16 mouse cellular contexts compared by ENCODE assay signal in genomic region chr7:81688378-81688777, GRCm38 (mm10). TPM values are rescaled to one million over a fixed set of nuclear protein-coding genes. Genes with fewer than 3 reads are reported as not detected.
DNase-seq lines count a peak whose midpoint lies in the region; ATAC-seq and TF ChIP-seq lines count a peak whose summit lies in the region.
"Had no signal": no experiment of that assay in that cellular context is flagged by ENCODE, and none has a peak within 500 bp of the region (broad histone marks: within the 10 kb centered on the region; RNA-seq: fewer than 3 reads in every experiment).

No protein-coding gene starts in this region.

- no peak for ATAC-seq in heart, embryonic 14.5 days (ENCODE audit: insufficient number of reproducible peaks, insufficient read depth, low FRiP score, low read depth)
- peak; percentile 51; the same call in 1 of the 2 replicates for ATAC-seq in stomach, embryonic 15.5 days (ENCODE audit: insufficient read depth, low FRiP score, low read depth)
- no peak for ATAC-seq in stomach, postnatal 0 days (ENCODE audit: low FRiP score, low TSS enrichment)
- peak; percentile 78 for ATAC-seq in intestine, postnatal 0 days
- ATAC-seq in stomach, embryonic 16.5 days (ENCODE audit: insufficient read depth, low FRiP score): peak; percentile 27
- ATAC-seq in activated CD4-positive, CD25-positive, alpha-beta regulatory T cell, adult 4 months: no peak
- ATAC-seq: inflammation-experienced regulatory T-cells, adult 6 months; Patski had no signal

- intact Hi-C loops in heart, postnatal 14 days (cut with DNase I): loop anchor here (2.0 kb wide), 1 partner anchor 18 kb away; the partner anchor contains the start of gene Homer2

- TF ChIP-seq EP300 in stomach, postnatal 0 days (optimal IDR thresholded peaks at IDR 0.05): no peak

- H3K27ac ChIP-seq in heart, embryonic 14.5 days (replicated peaks in 1 of 2; ENCODE audit: control insufficient read depth in 1 of 2, insufficient read depth in 1 of 2, low read depth in 2 of 2, low read length in 2 of 2): peak overlapping the region; percentile 77 to 81
- peak overlapping the region; percentile 82; the same call in 1 of the 2 replicates for H3K27ac ChIP-seq in stomach, embryonic 15.5 days
- no peak overlapping the region for H3K27ac ChIP-seq in stomach, postnatal 0 days (replicated peaks)
- peak overlapping the region; percentile 83 for H3K27ac ChIP-seq in intestine, postnatal 0 days (ENCODE audit: low read depth, low read length)
- peak overlapping the region; percentile 72 for H3K27ac ChIP-seq in stomach, embryonic 16.5 days (ENCODE audit: low read length)

- no peak for TF ChIP-seq CTCF in stomach, postnatal 0 days (IDR thresholded peaks at IDR 0.05; ENCODE audit: low read depth)
- TF ChIP-seq CTCF in intestine, postnatal 0 days (IDR thresholded peaks at IDR 0.05; ENCODE audit: low read depth): no peak

- H3K27me3 ChIP-seq in heart, embryonic 14.5 days (ENCODE audit: control insufficient read depth, insufficient read depth, low read length): no peaks in the 10 kb centered on the region
- no peaks in the 10 kb centered on the region for H3K27me3 ChIP-seq in stomach, embryonic 15.5 days (replicated peaks)
- no peaks in the 10 kb centered on the region for H3K27me3 ChIP-seq in stomach, postnatal 0 days (ENCODE audit: control insufficient read depth, insufficient read depth, low read length)
- H3K27me3 ChIP-seq in intestine, postnatal 0 days (replicated peaks; ENCODE audit: control insufficient read depth, insufficient read depth, low read length): no peaks in the 10 kb centered on the region
- no peaks in the 10 kb centered on the region for H3K27me3 ChIP-seq in stomach, embryonic 16.5 days (ENCODE audit: control insufficient read depth, insufficient read depth, low read length)
- H3K27me3 ChIP-seq: neural tube, embryonic 13.5 days; Patski had no signal

- no peaks in the 10 kb centered on the region for H3K36me3 ChIP-seq in heart, embryonic 14.5 days (ENCODE audit: control insufficient read depth, insufficient read depth, low read length)
- H3K36me3 ChIP-seq in stomach, embryonic 15.5 days: no peaks in the 10 kb centered on the region
- no peaks in the 10 kb centered on the region for H3K36me3 ChIP-seq in stomach, postnatal 0 days (ENCODE audit: control insufficient read depth, insufficient read depth, low read length)
- H3K36me3 ChIP-seq in intestine, postnatal 0 days (ENCODE audit: control insufficient read depth, insufficient read depth): no peaks in the 10 kb centered on the region
- no peaks in the 10 kb centered on the region for H3K36me3 ChIP-seq in stomach, embryonic 16.5 days (ENCODE audit: control insufficient read depth, insufficient read depth, low read length)
- H3K36me3 ChIP-seq: forebrain, embryonic 10.5 days; limb, embryonic 10.5 days; midbrain, embryonic 10.5 days; neural tube, embryonic 13.5 days had no signal

- WGBS in heart, embryonic 14.5 days: 76% methylated on average over 9 of the region's 9 CpGs
- WGBS in stomach, embryonic 15.5 days: 68% methylated on average over 9 of the region's 9 CpGs
- 69% methylated on average over 9 of the region's 9 CpGs for WGBS in stomach, postnatal 0 days
- 38% methylated on average over 9 of the region's 9 CpGs for WGBS in intestine, postnatal 0 days
- WGBS in stomach, embryonic 16.5 days: 64% methylated on average over 9 of the region's 9 CpGs

- DNase-seq in heart, postnatal 14 days: no peak
- DNase-seq in stomach, postnatal 0 days (ENCODE audit: low spot score): no peak
- DNase-seq: cerebellum, adult 9-10 months; lung, postnatal 4 days had no signal

- H3K9me3 ChIP-seq in heart, embryonic 14.5 days (ENCODE audit: control insufficient read depth, low read length): no peaks in the 10 kb centered on the region
- no peaks in the 10 kb centered on the region for H3K9me3 ChIP-seq in stomach, embryonic 15.5 days
- no peaks in the 10 kb centered on the region for H3K9me3 ChIP-seq in stomach, postnatal 0 days (ENCODE audit: control insufficient read depth, low read length)
- H3K9me3 ChIP-seq in intestine, postnatal 0 days (ENCODE audit: control insufficient read depth): no peaks in the 10 kb centered on the region
- no peaks in the 10 kb centered on the region for H3K9me3 ChIP-seq in stomach, embryonic 16.5 days (replicated peaks; ENCODE audit: control insufficient read depth, low read length)
- H3K9me3 ChIP-seq: forebrain, embryonic 10.5 days; limb, embryonic 10.5 days; midbrain, embryonic 10.5 days; neural tube, embryonic 13.5 days had no signal

- no peak overlapping the region for H3K9ac ChIP-seq in heart, embryonic 14.5 days (ENCODE audit: low read length)
- H3K9ac ChIP-seq in stomach, embryonic 15.5 days: no peak overlapping the region
- H3K9ac ChIP-seq in stomach, postnatal 0 days (ENCODE audit: low read length): no peak overlapping the region
- no peak overlapping the region for H3K9ac ChIP-seq in intestine, postnatal 0 days (ENCODE audit: low read depth, low read length)
- H3K9ac ChIP-seq in stomach, embryonic 16.5 days (ENCODE audit: low read length): no peak overlapping the region
- H3K9ac ChIP-seq: lung, embryonic 14.5 days; neural tube, embryonic 13.5 days had no signal

- no peak overlapping the region for H3K4me3 ChIP-seq in heart, embryonic 14.5 days (ENCODE audit: control insufficient read depth in 1 of 2, insufficient read depth in 1 of 2, low read depth in 1 of 2, low read length in 2 of 2)
- no peak overlapping the region for H3K4me3 ChIP-seq in stomach, embryonic 15.5 days (replicated peaks)
- H3K4me3 ChIP-seq in stomach, postnatal 0 days (ENCODE audit: low read depth, low read length): no peak overlapping the region
- H3K4me3 ChIP-seq in intestine, postnatal 0 days (ENCODE audit: low read depth, low read length): no peak overlapping the region
- no peak overlapping the region for H3K4me3 ChIP-seq in stomach, embryonic 16.5 days (replicated peaks; ENCODE audit: low read length)
- H3K4me3 ChIP-seq: forebrain, embryonic 10.5 days; limb, embryonic 10.5 days; midbrain, embryonic 10.5 days; neural tube, embryonic 13.5 days had no signal

- no peak overlapping the region for H3K4me2 ChIP-seq in heart, embryonic 14.5 days (ENCODE audit: low read length)
- H3K4me2 ChIP-seq in stomach, embryonic 15.5 days: no peak overlapping the region; the same call in 1 of the 2 replicates
- no peak overlapping the region for H3K4me2 ChIP-seq in stomach, postnatal 0 days (replicated peaks; ENCODE audit: low read depth)
- peak overlapping the region; percentile 52 for H3K4me2 ChIP-seq in intestine, postnatal 0 days (replicated peaks; ENCODE audit: low read depth)
- no peak overlapping the region for H3K4me2 ChIP-seq in stomach, embryonic 16.5 days (ENCODE audit: low read depth, low read length)
- H3K4me2 ChIP-seq: lung, embryonic 14.5 days; neural tube, embryonic 13.5 days had no signal

- H3K4me1 ChIP-seq in heart, embryonic 14.5 days (ENCODE audit: control insufficient read depth in 2 of 2, insufficient read depth in 2 of 2, low read length in 2 of 2): peaks cover 45 to 57% of the 10 kb centered on the region in 2 experiments
- peaks cover 23% of the 10 kb centered on the region; the same call in 1 of the 2 replicates for H3K4me1 ChIP-seq in stomach, embryonic 15.5 days
- 0 out of 2 replicates have a peak, but pooled peaks cover 2% of the 10 kb centered on the region for H3K4me1 ChIP-seq in stomach, postnatal 0 days (replicated peaks; ENCODE audit: control insufficient read depth, insufficient read depth)
- H3K4me1 ChIP-seq in intestine, postnatal 0 days (replicated peaks; ENCODE audit: control insufficient read depth, insufficient read depth, low read length): peaks cover 20% of the 10 kb centered on the region
- H3K4me1 ChIP-seq in stomach, embryonic 16.5 days (ENCODE audit: control insufficient read depth, insufficient read depth, low read length): peaks cover 18% of the 10 kb centered on the region; the same call in 1 of the 2 replicates

RNA-seq across cellular contexts. Expression of gene Homer2, which starts 18.9 kb away (rescaled TPM):
- polyA plus RNA-seq in heart, embryonic 14.5 days (2014; fragmentation: Nextera tagmentation; extraction: Ambion mirVana): 80.4 and 84.1 TPM in 2 replicates
- total RNA-seq in heart, postnatal 14 days (2021): 10 to 100 TPM; 69.7 to 70.8 TPM
- 37.9 and 50.0 TPM in 2 replicates for polyA plus RNA-seq in stomach, embryonic 15.5 days (2015; fragmentation: Nextera tagmentation; extraction: Ambion mirVana)
- polyA plus RNA-seq in stomach, postnatal 0 days (2015; fragmentation: Nextera tagmentation; extraction: Ambion mirVana): 47.4 and 48.4 TPM in 2 replicates
- polyA plus RNA-seq in intestine, postnatal 0 days (2015; fragmentation: Nextera tagmentation; extraction: Ambion mirVana): 22.2 and 26.8 TPM in 2 replicates
- polyA plus RNA-seq in stomach, embryonic 16.5 days (2015; fragmentation: Nextera tagmentation; extraction: Ambion mirVana): 33.3 and 35.9 TPM in 2 replicates
- polyA plus RNA-seq in activated CD4-positive, CD25-positive, alpha-beta regulatory T cell, adult 4 months (2017; shearing (Covaris generic)): under 1 TPM in 1 of 2 experiments, not detected in 1; 0.41 TPM

Comparison
In these comparisons a context has a peak if more than half of its experiments do, and no peak if none do; other contexts are left out.
1. ATAC-seq: peak in stomach, embryonic 15.5 days (single experiment), intestine, postnatal 0 days (single experiment) and stomach, embryonic 16.5 days (single experiment); none in heart, embryonic 14.5 days (single experiment), stomach, postnatal 0 days (single experiment) and activated CD4-positive, CD25-positive, alpha-beta regulatory T cell, adult 4 months (single experiment).
2. RNA of gene Homer2, which starts 18.9 kb away (polyA plus RNA-seq): 80.4 to 84.1 TPM in heart, embryonic 14.5 days, 47.4 to 48.4 TPM in stomach, postnatal 0 days, 37.9 to 50.0 TPM in stomach, embryonic 15.5 days, 33.3 to 35.9 TPM in stomach, embryonic 16.5 days and 22.2 to 26.8 TPM in intestine, postnatal 0 days; 0.41 TPM in activated CD4-positive, CD25-positive, alpha-beta regulatory T cell, adult 4 months; every median in the first group is over 10 times any median in the second.